Mouse (Mus musculus): Measurements from ENCODE around the gene Pih1d1. TPM values are rescaled to one million over a fixed set of nuclear protein-coding genes. Genes with fewer than 3 reads are reported as not detected.
A peak's percentile ranks its signal among the peaks of the same experiment; 100 is the strongest.

Pih1d1 gene
- polyA plus RNA-seq, 1 experiment from 2014 or later, result 86.2 TPM

GRCm38 (mm10) chr7:45138403-45138802, 15.7 kb upstream of the Pih1d1 start:
- Histone ChIP-seq H3K4me3 (ENCODE audit: low read depth, low read length) (no peak overlapping the region), H3K9me3 (ENCODE audit: control insufficient read depth, low read length) (no peaks in the 10 kb centered on the region), H3K4me1 (replicated peaks; ENCODE audit: control insufficient read depth, insufficient read depth, low read length) (peaks cover 40% of the 10 kb centered on the region), H3K36me3 (ENCODE audit: control insufficient read depth, insufficient read depth, low read length) (peaks cover 6% of the 10 kb centered on the region), H3K4me2 (peak overlapping the region; percentile 86), H3K27ac (ENCODE audit: low read depth, low read length) (peak overlapping the region; percentile 80), H3K9ac (ENCODE audit: low read depth, low read length) (peak overlapping the region; percentile 17; the same call in 1 of the 2 replicates), H3K27me3 (replicated peaks; ENCODE audit: control insufficient read depth, insufficient read depth, low read length) (no peaks in the 10 kb centered on the region)
- WGBS, result 68% methylated on average over 1 of the region's 1 CpGs
- ATAC-seq (replicated peaks; ENCODE audit: low FRiP score), result no peak
- no peak for DNase-seq (ENCODE audit: low spot score)

GRCm38 (mm10) chr7:45139904-45140723, 14.0 kb upstream of the Pih1d1 start:
- Histone ChIP-seq H3K4me3 (ENCODE audit: low read depth, low read length) (no peak overlapping the region), H3K9ac (ENCODE audit: low read depth, low read length) (no peak overlapping the region), H3K9me3 (ENCODE audit: control insufficient read depth, low read length) (no peaks in the 10 kb centered on the region), H3K4me2 (no peak overlapping the region), H3K4me1 (replicated peaks; ENCODE audit: control insufficient read depth, insufficient read depth, low read length) (peaks cover 28% of the 10 kb centered on the region), H3K27me3 (replicated peaks; ENCODE audit: control insufficient read depth, insufficient read depth, low read length) (no peaks in the 10 kb centered on the region), H3K27ac (ENCODE audit: low read depth, low read length) (no peak overlapping the region), H3K36me3 (ENCODE audit: control insufficient read depth, insufficient read depth, low read length) (peaks cover 13% of the 10 kb centered on the region)
- DNase-seq (ENCODE audit: low spot score) (no peak), ATAC-seq (replicated peaks; ENCODE audit: low FRiP score) (no peak)
- WGBS, result 79% methylated on average over 8 of the region's 8 CpGs

- Histone ChIP-seq H3K4me3 (ENCODE audit: low read depth, low read length) (no peak overlapping the region), H3K27me3 (replicated peaks; ENCODE audit: control insufficient read depth, insufficient read depth, low read length) (no peaks in the 10 kb centered on the region), H3K36me3 (ENCODE audit: control insufficient read depth, insufficient read depth, low read length) (peaks cover 15% of the 10 kb centered on the region), H3K9ac (ENCODE audit: low read depth, low read length) (no peak overlapping the region), H3K4me1 (replicated peaks; ENCODE audit: control insufficient read depth, insufficient read depth, low read length) (peaks cover 23% of the 10 kb centered on the region), H3K9me3 (ENCODE audit: control insufficient read depth, low read length) (no peaks in the 10 kb centered on the region), H3K27ac (ENCODE audit: low read depth, low read length) (no peak overlapping the region), H3K4me2 (no peak overlapping the region)
- ATAC-seq (replicated peaks; ENCODE audit: low FRiP score) (no peak), DNase-seq (ENCODE audit: low spot score) (no peak)
- WGBS, result 85% methylated on average over 3 of the region's 3 CpGs
Observed at GRCm38 (mm10) chr7:45141319-45141718, 12.8 kb upstream of the Pih1d1 start.

GRCm38 (mm10) chr7:45141914-45142313, 12.2 kb upstream of the Pih1d1 start:
- no peak for DNase-seq (ENCODE audit: low spot score)
- Histone ChIP-seq H3K27me3 (replicated peaks; ENCODE audit: control insufficient read depth, insufficient read depth, low read length) (no peaks in the 10 kb centered on the region), H3K9ac (ENCODE audit: low read depth, low read length) (no peak overlapping the region), H3K9me3 (ENCODE audit: control insufficient read depth, low read length) (no peaks in the 10 kb centered on the region), H3K4me2 (no peak overlapping the region), H3K36me3 (ENCODE audit: control insufficient read depth, insufficient read depth, low read length) (peaks cover 15% of the 10 kb centered on the region), H3K27ac (ENCODE audit: low read depth, low read length) (no peak overlapping the region), H3K4me1 (replicated peaks; ENCODE audit: control insufficient read depth, insufficient read depth, low read length) (peaks cover 19% of the 10 kb centered on the region), H3K4me3 (ENCODE audit: low read depth, low read length) (no peak overlapping the region)
- WGBS, result 74% methylated on average over 5 of the region's 5 CpGs
- ATAC-seq (replicated peaks; ENCODE audit: low FRiP score), result no peak

- 88% methylated on average over 13 of the region's 13 CpGs for WGBS
- no peak for DNase-seq (ENCODE audit: low spot score)
- Histone ChIP-seq H3K4me2 (no peak overlapping the region), H3K27me3 (replicated peaks; ENCODE audit: control insufficient read depth, insufficient read depth, low read length) (no peaks in the 10 kb centered on the region), H3K9ac (ENCODE audit: low read depth, low read length) (no peak overlapping the region), H3K9me3 (ENCODE audit: control insufficient read depth, low read length) (no peaks in the 10 kb centered on the region), H3K36me3 (ENCODE audit: control insufficient read depth, insufficient read depth, low read length) (peaks cover 18% of the 10 kb centered on the region), H3K27ac (ENCODE audit: low read depth, low read length) (no peak overlapping the region), H3K4me1 (replicated peaks; ENCODE audit: control insufficient read depth, insufficient read depth, low read length) (peaks cover 8% of the 10 kb centered on the region; the same call in 1 of the 2 replicates), H3K4me3 (ENCODE audit: low read depth, low read length) (no peak overlapping the region)
- ATAC-seq (replicated peaks; ENCODE audit: low FRiP score), result no peak
Observed at GRCm38 (mm10) chr7:45144368-45145174, 9.5 kb upstream of the Pih1d1 start.

- H3K4me1 ChIP-seq (replicated peaks; ENCODE audit: control insufficient read depth, insufficient read depth, low read length), result peaks cover 8% of the 10 kb centered on the region; the same call in 1 of the 2 replicates
- ATAC-seq (replicated peaks; ENCODE audit: low FRiP score) (no peak), DNase-seq (ENCODE audit: low spot score) (no peak)
- WGBS, result 92% methylated on average over 8 of the region's 8 CpGs
- no peak overlapping the region for H3K4me2 ChIP-seq
- no peak overlapping the region for H3K9ac ChIP-seq (ENCODE audit: low read depth, low read length)
- H3K36me3 ChIP-seq (ENCODE audit: control insufficient read depth, insufficient read depth, low read length), result peaks cover 18% of the 10 kb centered on the region
- no peak overlapping the region for H3K27ac ChIP-seq (ENCODE audit: low read depth, low read length)
- no peaks in the 10 kb centered on the region for H3K27me3 ChIP-seq (replicated peaks; ENCODE audit: control insufficient read depth, insufficient read depth, low read length)
- H3K4me3 ChIP-seq (ENCODE audit: low read depth, low read length), result no peak overlapping the region
- no peaks in the 10 kb centered on the region for H3K9me3 ChIP-seq (ENCODE audit: control insufficient read depth, low read length)
Observed at GRCm38 (mm10) chr7:45145460-45145859, 8.6 kb upstream of the Pih1d1 start.

GRCm38 (mm10) chr7:45147267-45147666, 6.8 kb upstream of the Pih1d1 start:
- Histone ChIP-seq H3K4me1 (replicated peaks; ENCODE audit: control insufficient read depth, insufficient read depth, low read length) (peaks cover 8% of the 10 kb centered on the region; the same call in 1 of the 2 replicates), H3K27ac (ENCODE audit: low read depth, low read length) (no peak overlapping the region), H3K27me3 (replicated peaks; ENCODE audit: control insufficient read depth, insufficient read depth, low read length) (no peaks in the 10 kb centered on the region), H3K4me3 (ENCODE audit: low read depth, low read length) (no peak overlapping the region), H3K4me2 (no peak overlapping the region), H3K9me3 (ENCODE audit: control insufficient read depth, low read length) (no peaks in the 10 kb centered on the region), H3K9ac (ENCODE audit: low read depth, low read length) (no peak overlapping the region), H3K36me3 (ENCODE audit: control insufficient read depth, insufficient read depth, low read length) (peaks cover 16% of the 10 kb centered on the region)
- WGBS, result 92% methylated on average over 11 of the region's 11 CpGs
- ATAC-seq (replicated peaks; ENCODE audit: low FRiP score) (no peak), DNase-seq (ENCODE audit: low spot score) (no peak)

- Histone ChIP-seq H3K27ac (ENCODE audit: low read depth, low read length) (peak overlapping the region; percentile 19; the same call in 1 of the 2 replicates), H3K4me3 (ENCODE audit: low read depth, low read length) (no peak overlapping the region), H3K9ac (ENCODE audit: low read depth, low read length) (no peak overlapping the region), H3K4me1 (replicated peaks; ENCODE audit: control insufficient read depth, insufficient read depth, low read length) (peaks cover 8% of the 10 kb centered on the region; the same call in 1 of the 2 replicates), H3K27me3 (replicated peaks; ENCODE audit: control insufficient read depth, insufficient read depth, low read length) (no peaks in the 10 kb centered on the region), H3K36me3 (ENCODE audit: control insufficient read depth, insufficient read depth, low read length) (peaks cover 13% of the 10 kb centered on the region), H3K4me2 (no peak overlapping the region), H3K9me3 (ENCODE audit: control insufficient read depth, low read length) (no peaks in the 10 kb centered on the region)
- ATAC-seq (replicated peaks; ENCODE audit: low FRiP score) (no peak), DNase-seq (ENCODE audit: low spot score) (no peak)
- 81% methylated on average over 11 of the region's 11 CpGs for WGBS
Observed at GRCm38 (mm10) chr7:45147899-45148298, 6.2 kb upstream of the Pih1d1 start.

Measured in liver, embryonic 11.5 days (tissue).